11 mouse cellular contexts compared by ENCODE assay signal in the genomic region with DNA sequence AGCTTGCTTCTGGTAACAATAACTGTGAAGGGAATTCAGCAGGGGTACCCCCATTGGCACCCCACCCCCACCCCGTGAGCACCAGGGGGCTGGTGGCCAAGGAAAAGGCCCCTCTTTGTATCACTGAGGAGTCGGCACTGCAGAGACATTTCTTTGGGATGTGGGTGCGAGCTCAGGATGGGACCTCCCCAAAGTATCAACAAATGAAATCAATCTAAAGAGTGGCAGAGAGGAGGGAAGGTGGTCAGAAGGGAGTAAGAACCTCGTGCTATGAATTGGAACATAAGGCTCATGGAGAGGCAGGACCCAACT. TPM values are rescaled to one million over a fixed set of nuclear protein-coding genes. Genes with fewer than 3 reads are reported as not detected.
DNase-seq lines count a peak whose midpoint lies in the region; ATAC-seq lines count a peak whose summit lies in the region.
"Had no signal": no experiment of that assay in that cellular context is flagged by ENCODE, and none has a peak within 500 bp of the region (broad histone marks: within the 10 kb centered on the region; RNA-seq: fewer than 3 reads in every experiment).

No protein-coding gene starts in this region.

- H3K9ac ChIP-seq in lung, embryonic 15.5 days, result no peak overlapping the region
- H3K9ac ChIP-seq in hindbrain, embryonic 12.5 days, result no peak overlapping the region
- H3K9ac ChIP-seq in neural tube, embryonic 13.5 days, result no peak overlapping the region

- ATAC-seq in lung, embryonic 15.5 days (ENCODE audit: borderline replicate concordance, extremely low read depth, low FRiP score, low TSS enrichment), result no peak
- ATAC-seq in hindbrain, embryonic 12.5 days (ENCODE audit: low FRiP score), result no peak
- no peak for ATAC-seq in neural tube, embryonic 13.5 days (ENCODE audit: low read depth)

- peaks cover 19% of the 10 kb centered on the region; the same call in 1 of the 2 replicates for H3K27me3 ChIP-seq in lung, embryonic 15.5 days
- H3K27me3 ChIP-seq in hindbrain, embryonic 12.5 days, result no peaks in the 10 kb centered on the region
- H3K27me3 ChIP-seq in neural tube, embryonic 13.5 days, result no peaks in the 10 kb centered on the region

- DNase-seq in embryo, embryonic 10.5 days (ENCODE audit: low spot score), result peak; percentile 15
- DNase-seq in embryo, embryonic 11 days, result no peak
- no peak for DNase-seq in lung, postnatal 25 days (ENCODE audit: low spot score)
- DNase-seq in layer of hippocampus, postnatal 14 days (ENCODE audit: low spot score in 2 of 2), result no peak
- DNase-seq in gastrocnemius, postnatal 10 days, result no peak
- DNase-seq: cerebellum, adult 8-10 months; lung, adult 18-20 months; spleen, adult 18-20 months had no signal

- peak overlapping the region; percentile 59 for H3K4me2 ChIP-seq in lung, embryonic 15.5 days
- peak overlapping the region; percentile 52; the same call in 1 of the 2 replicates for H3K4me2 ChIP-seq in hindbrain, embryonic 12.5 days (replicated peaks)
- peak overlapping the region; percentile 51 for H3K4me2 ChIP-seq in neural tube, embryonic 13.5 days

- peak overlapping the region; percentile 46 for H3K4me3 ChIP-seq in lung, embryonic 15.5 days
- no peak overlapping the region for H3K4me3 ChIP-seq in hindbrain, embryonic 12.5 days
- no peak overlapping the region for H3K4me3 ChIP-seq in neural tube, embryonic 13.5 days

- no peak overlapping the region for H3K27ac ChIP-seq in lung, embryonic 15.5 days
- H3K27ac ChIP-seq in hindbrain, embryonic 12.5 days, result no peak overlapping the region
- H3K27ac ChIP-seq in neural tube, embryonic 13.5 days (replicated peaks), result no peak overlapping the region

- no peaks in the 10 kb centered on the region for H3K9me3 ChIP-seq in lung, embryonic 15.5 days
- no peaks in the 10 kb centered on the region for H3K9me3 ChIP-seq in hindbrain, embryonic 12.5 days (replicated peaks)
- H3K9me3 ChIP-seq in neural tube, embryonic 13.5 days, result no peaks in the 10 kb centered on the region

- WGBS in lung, embryonic 15.5 days, result 38% methylated on average over 4 of the region's 4 CpGs
- WGBS in hindbrain, embryonic 12.5 days, result 59% methylated on average over 4 of the region's 4 CpGs
- 53% methylated on average over 4 of the region's 4 CpGs for WGBS in neural tube, embryonic 13.5 days

- no peaks in the 10 kb centered on the region for H3K36me3 ChIP-seq in lung, embryonic 15.5 days
- no peaks in the 10 kb centered on the region for H3K36me3 ChIP-seq in hindbrain, embryonic 12.5 days
- no peaks in the 10 kb centered on the region for H3K36me3 ChIP-seq in neural tube, embryonic 13.5 days

- peaks cover 25% of the 10 kb centered on the region for H3K4me1 ChIP-seq in lung, embryonic 15.5 days
- peaks cover 18% of the 10 kb centered on the region for H3K4me1 ChIP-seq in hindbrain, embryonic 12.5 days
- H3K4me1 ChIP-seq in neural tube, embryonic 13.5 days (replicated peaks), result peaks cover 31% of the 10 kb centered on the region

RNA-seq across cellular contexts. Expression of gene Hist2h3c1, which starts 2.5 kb away (rescaled TPM):
- polyA plus RNA-seq in lung, embryonic 15.5 days (2015; fragmentation: Nextera tagmentation; extraction: Ambion mirVana), result 0.45 and 1.9 TPM in 2 replicates
- polyA plus RNA-seq in hindbrain, embryonic 12.5 days (2016; fragmentation: Nextera tagmentation; extraction: Ambion mirVana), result 0.71 and 0.91 TPM in 2 replicates
- 0.38 and 0.96 TPM in 2 replicates for polyA plus RNA-seq in neural tube, embryonic 13.5 days (2015; fragmentation: Nextera tagmentation; extraction: Ambion mirVana)
- total RNA-seq in layer of hippocampus, postnatal 14 days (2021), result not detected
- total RNA-seq in gastrocnemius, postnatal 10 days (2021), result 1 to 10 TPM in 1 of 2 experiments, under 1 TPM in 1; 0.43 to 1.8 TPM

RNA-seq across cellular contexts. Expression of gene Hist2h2aa1, which starts 3.7 kb away (rescaled TPM):
- 20.4 and 20.5 TPM in 2 replicates for polyA plus RNA-seq in lung, embryonic 15.5 days (2015; fragmentation: Nextera tagmentation; extraction: Ambion mirVana)
- polyA plus RNA-seq in hindbrain, embryonic 12.5 days (2016; fragmentation: Nextera tagmentation; extraction: Ambion mirVana), result 16.0 and 22.0 TPM in 2 replicates
- 12.3 and 21.1 TPM in 2 replicates for polyA plus RNA-seq in neural tube, embryonic 13.5 days (2015; fragmentation: Nextera tagmentation; extraction: Ambion mirVana)
- 1 to 10 TPM; 6.7 to 8.0 TPM for total RNA-seq in layer of hippocampus, postnatal 14 days (2021)
- 10 to 100 TPM; 10.2 to 16.2 TPM for total RNA-seq in gastrocnemius, postnatal 10 days (2021)

RNA-seq across cellular contexts. Expression of gene Hist2h2aa2, which starts 8.9 kb away (rescaled TPM):
- 58.4 and 70.0 TPM in 2 replicates for polyA plus RNA-seq in lung, embryonic 15.5 days (2015; fragmentation: Nextera tagmentation; extraction: Ambion mirVana)
- 49.8 and 72.3 TPM in 2 replicates for polyA plus RNA-seq in hindbrain, embryonic 12.5 days (2016; fragmentation: Nextera tagmentation; extraction: Ambion mirVana)
- 69.0 and 69.4 TPM in 2 replicates for polyA plus RNA-seq in neural tube, embryonic 13.5 days (2015; fragmentation: Nextera tagmentation; extraction: Ambion mirVana)
- 100 to 1,000 TPM; 248 to 267 TPM for total RNA-seq in layer of hippocampus, postnatal 14 days (2021)
- total RNA-seq in gastrocnemius, postnatal 10 days (2021), result 100 to 1,000 TPM; 666 to 717 TPM

RNA-seq across cellular contexts. Expression of gene Hist2h3c2, which starts 10.1 kb away (rescaled TPM):
- 9.8 and 13.7 TPM in 2 replicates for polyA plus RNA-seq in lung, embryonic 15.5 days (2015; fragmentation: Nextera tagmentation; extraction: Ambion mirVana)
- 4.9 and 6.7 TPM in 2 replicates for polyA plus RNA-seq in hindbrain, embryonic 12.5 days (2016; fragmentation: Nextera tagmentation; extraction: Ambion mirVana)
- polyA plus RNA-seq in neural tube, embryonic 13.5 days (2015; fragmentation: Nextera tagmentation; extraction: Ambion mirVana), result 2.2 and 2.6 TPM in 2 replicates
- 10 to 100 TPM; 11.3 to 14.7 TPM for total RNA-seq in layer of hippocampus, postnatal 14 days (2021)
- 10 to 100 TPM; 79.1 to 93.5 TPM for total RNA-seq in gastrocnemius, postnatal 10 days (2021)

RNA-seq across cellular contexts. Expression of gene Hist2h4, which starts 14.1 kb away (rescaled TPM):
- polyA plus RNA-seq in lung, embryonic 15.5 days (2015; fragmentation: Nextera tagmentation; extraction: Ambion mirVana), result 15.9 and 16.1 TPM in 2 replicates
- polyA plus RNA-seq in hindbrain, embryonic 12.5 days (2016; fragmentation: Nextera tagmentation; extraction: Ambion mirVana), result 5.0 and 10.9 TPM in 2 replicates
- 3.3 and 3.5 TPM in 2 replicates for polyA plus RNA-seq in neural tube, embryonic 13.5 days (2015; fragmentation: Nextera tagmentation; extraction: Ambion mirVana)
- total RNA-seq in layer of hippocampus, postnatal 14 days (2021), result 10 to 100 TPM; 25.2 to 29.8 TPM
- 10 to 100 TPM; 40.0 to 46.5 TPM for total RNA-seq in gastrocnemius, postnatal 10 days (2021)
